ENCODE assay signal across 8 mouse cellular contexts in genomic region chr4:126057207-126058133, GRCm38 (mm10). TPM values are rescaled to one million over a fixed set of nuclear protein-coding genes. Genes with fewer than 3 reads are reported as not detected.
DNase-seq lines count a peak whose midpoint lies in the region; ATAC-seq and TF ChIP-seq lines count a peak whose summit lies in the region.

No protein-coding gene starts in this region.

- H3K4me3 ChIP-seq in kidney, embryonic 15.5 days (replicated peaks), result peak overlapping the region; percentile 73
- peak overlapping the region; percentile 72 for H3K4me3 ChIP-seq in hindbrain, postnatal 0 days (ENCODE audit: low read length)
- H3K4me3 ChIP-seq in midbrain, embryonic 15.5 days, result peak overlapping the region; percentile 63

- H3K9me3 ChIP-seq in kidney, embryonic 15.5 days (replicated peaks), result no peaks in the 10 kb centered on the region
- no peaks in the 10 kb centered on the region for H3K9me3 ChIP-seq in hindbrain, postnatal 0 days (ENCODE audit: low read length)
- H3K9me3 ChIP-seq in midbrain, embryonic 15.5 days, result no peaks in the 10 kb centered on the region

- H3K27ac ChIP-seq in kidney, embryonic 15.5 days, result peak overlapping the region; percentile 81
- H3K27ac ChIP-seq in hindbrain, postnatal 0 days, result no peak overlapping the region
- H3K27ac ChIP-seq in midbrain, embryonic 15.5 days, result no peak overlapping the region

- H3K9ac ChIP-seq in kidney, embryonic 15.5 days, result peak overlapping the region; percentile 63
- H3K9ac ChIP-seq in hindbrain, postnatal 0 days (replicated peaks; ENCODE audit: low read length), result peak overlapping the region; percentile 74
- H3K9ac ChIP-seq in midbrain, embryonic 15.5 days, result 0 out of 2 replicates have a peak overlapping the region, but pooled peaks have one; percentile 23

- peaks cover 42% of the 10 kb centered on the region for H3K36me3 ChIP-seq in kidney, embryonic 15.5 days
- peaks cover 21% of the 10 kb centered on the region; the same call in 1 of the 2 replicates for H3K36me3 ChIP-seq in hindbrain, postnatal 0 days (ENCODE audit: insufficient read depth, low read length)
- H3K36me3 ChIP-seq in midbrain, embryonic 15.5 days (replicated peaks), result peaks cover 24% of the 10 kb centered on the region

- ATAC-seq in kidney, embryonic 15.5 days (replicated peaks; ENCODE audit: low FRiP score), result no peak
- ATAC-seq in hindbrain, postnatal 0 days, result no peak
- no peak; the same call in 1 of the 2 replicates for ATAC-seq in midbrain, embryonic 15.5 days (replicated peaks)

- no peak for DNase-seq in kidney, postnatal 4 days
- DNase-seq in c-Kit-positive CD71-positive TER-119-positive erythroid progenitor cells, embryonic 14.5 days (ENCODE audit: low spot score), result peak; percentile 53
- DNase-seq in hindbrain, postnatal 0 days (ENCODE audit: low spot score), result no peak
- no peak for DNase-seq in cerebellum, adult 8-10 months
- no peak for DNase-seq in thymus, adult 18-20 months
- no peak for DNase-seq in frontal cortex, adult 2 months (ENCODE audit: extremely low spot score in 1 of 2, low spot score in 1 of 2)

- H3K4me1 ChIP-seq in kidney, embryonic 15.5 days, result peaks cover 14% of the 10 kb centered on the region
- no peaks in the 10 kb centered on the region for H3K4me1 ChIP-seq in hindbrain, postnatal 0 days (ENCODE audit: insufficient read depth, low read length)
- peaks cover 24% of the 10 kb centered on the region for H3K4me1 ChIP-seq in midbrain, embryonic 15.5 days

- H3K4me2 ChIP-seq in kidney, embryonic 15.5 days, result peak overlapping the region; percentile 89
- H3K4me2 ChIP-seq in hindbrain, postnatal 0 days (ENCODE audit: low read depth, low read length), result peak overlapping the region; percentile 91
- H3K4me2 ChIP-seq in midbrain, embryonic 15.5 days, result peak overlapping the region; percentile 67

- 13% methylated on average over 19 of the region's 19 CpGs for WGBS in kidney, embryonic 15.5 days
- 16% methylated on average over 19 of the region's 19 CpGs for WGBS in hindbrain, postnatal 0 days
- 15% methylated on average over 19 of the region's 19 CpGs for WGBS in midbrain, embryonic 15.5 days

- no peaks in the 10 kb centered on the region for H3K27me3 ChIP-seq in kidney, embryonic 15.5 days
- H3K27me3 ChIP-seq in hindbrain, postnatal 0 days (ENCODE audit: insufficient read depth, low read length), result no peaks in the 10 kb centered on the region
- H3K27me3 ChIP-seq in midbrain, embryonic 15.5 days (replicated peaks), result no peaks in the 10 kb centered on the region

- no peak for TF ChIP-seq CTCF in hindbrain, postnatal 0 days (IDR thresholded peaks at IDR 0.05; ENCODE audit: low read depth)

RNA-seq across cellular contexts. Expression of gene Oscp1, which starts 0.9 kb away (rescaled TPM):
- 19.0 and 19.1 TPM in 2 replicates for polyA plus RNA-seq in kidney, embryonic 15.5 days (2015; fragmentation: Nextera tagmentation; extraction: Ambion mirVana)
- 12.7 and 20.2 TPM in 2 replicates for total RNA-seq in hindbrain, postnatal 0 days (2014; rRNA removed)
- polyA plus RNA-seq in hindbrain, postnatal 0 days (2015; fragmentation: Nextera tagmentation; extraction: Ambion mirVana), result 43.4 and 46.6 TPM in 2 replicates
- polyA plus RNA-seq in midbrain, embryonic 15.5 days (2015; fragmentation: Nextera tagmentation; extraction: Ambion mirVana), result 43.7 and 47.7 TPM in 2 replicates
- polyA plus RNA-seq in frontal cortex, adult 2 months (2012; rRNA removed), result 19.7 and 22.3 TPM in 2 replicates

RNA-seq across cellular contexts. Expression of gene Mrps15, which starts 10.7 kb away (rescaled TPM):
- polyA plus RNA-seq in kidney, embryonic 15.5 days (2015; fragmentation: Nextera tagmentation; extraction: Ambion mirVana), result 150 and 153 TPM in 2 replicates
- total RNA-seq in hindbrain, postnatal 0 days (2014; rRNA removed), result 33.9 and 45.1 TPM in 2 replicates
- polyA plus RNA-seq in hindbrain, postnatal 0 days (2015; fragmentation: Nextera tagmentation; extraction: Ambion mirVana), result 130 and 142 TPM in 2 replicates
- polyA plus RNA-seq in midbrain, embryonic 15.5 days (2015; fragmentation: Nextera tagmentation; extraction: Ambion mirVana), result 130 and 131 TPM in 2 replicates
- polyA plus RNA-seq in frontal cortex, adult 2 months (2012; rRNA removed), result 76.9 and 82.6 TPM in 2 replicates

RNA-seq across cellular contexts. Expression of gene Csf3r, which starts 33.1 kb away (rescaled TPM):
- polyA plus RNA-seq in kidney, embryonic 15.5 days (2015; fragmentation: Nextera tagmentation; extraction: Ambion mirVana), result 1.1 and 1.4 TPM in 2 replicates
- total RNA-seq in hindbrain, postnatal 0 days (2014; rRNA removed), result 0.93 and 1.7 TPM in 2 replicates
- 0.91 and 0.95 TPM in 2 replicates for polyA plus RNA-seq in hindbrain, postnatal 0 days (2015; fragmentation: Nextera tagmentation; extraction: Ambion mirVana)
- polyA plus RNA-seq in midbrain, embryonic 15.5 days (2015; fragmentation: Nextera tagmentation; extraction: Ambion mirVana), result 0.60 and 0.74 TPM in 2 replicates
- polyA plus RNA-seq in frontal cortex, adult 2 months (2012; rRNA removed), result 5.4 and 7.2 TPM in 2 replicates

RNA-seq across cellular contexts. Expression of gene Lsm10, which starts 39.0 kb away (rescaled TPM):
- polyA plus RNA-seq in kidney, embryonic 15.5 days (2015; fragmentation: Nextera tagmentation; extraction: Ambion mirVana), result 51.8 and 52.9 TPM in 2 replicates
- 25.1 and 54.7 TPM in 2 replicates for total RNA-seq in hindbrain, postnatal 0 days (2014; rRNA removed)
- 42.8 and 42.9 TPM in 2 replicates for polyA plus RNA-seq in hindbrain, postnatal 0 days (2015; fragmentation: Nextera tagmentation; extraction: Ambion mirVana)
- 48.7 and 53.0 TPM in 2 replicates for polyA plus RNA-seq in midbrain, embryonic 15.5 days (2015; fragmentation: Nextera tagmentation; extraction: Ambion mirVana)
- 25.3 and 26.7 TPM in 2 replicates for polyA plus RNA-seq in frontal cortex, adult 2 months (2012; rRNA removed)

RNA-seq across cellular contexts. Expression of gene Stk40, which starts 46.3 kb away (rescaled TPM):
- 38.2 and 41.3 TPM in 2 replicates for polyA plus RNA-seq in kidney, embryonic 15.5 days (2015; fragmentation: Nextera tagmentation; extraction: Ambion mirVana)
- total RNA-seq in hindbrain, postnatal 0 days (2014; rRNA removed), result 19.9 and 23.3 TPM in 2 replicates
- 17.6 and 19.7 TPM in 2 replicates for polyA plus RNA-seq in hindbrain, postnatal 0 days (2015; fragmentation: Nextera tagmentation; extraction: Ambion mirVana)
- polyA plus RNA-seq in midbrain, embryonic 15.5 days (2015; fragmentation: Nextera tagmentation; extraction: Ambion mirVana), result 34.4 and 35.2 TPM in 2 replicates
- polyA plus RNA-seq in frontal cortex, adult 2 months (2012; rRNA removed), result 18.9 and 22.2 TPM in 2 replicates

Comparison
In these comparisons a context has a peak if more than half of its experiments do, and no peak if none do; other contexts are left out.
1. H3K9ac ChIP-seq: peak in every context shown above with its lines; median percentile 74 in hindbrain, postnatal 0 days; 63 in kidney, embryonic 15.5 days; 23 in midbrain, embryonic 15.5 days.